24 mouse cellular contexts compared by ENCODE assay signal in the genomic region with DNA sequence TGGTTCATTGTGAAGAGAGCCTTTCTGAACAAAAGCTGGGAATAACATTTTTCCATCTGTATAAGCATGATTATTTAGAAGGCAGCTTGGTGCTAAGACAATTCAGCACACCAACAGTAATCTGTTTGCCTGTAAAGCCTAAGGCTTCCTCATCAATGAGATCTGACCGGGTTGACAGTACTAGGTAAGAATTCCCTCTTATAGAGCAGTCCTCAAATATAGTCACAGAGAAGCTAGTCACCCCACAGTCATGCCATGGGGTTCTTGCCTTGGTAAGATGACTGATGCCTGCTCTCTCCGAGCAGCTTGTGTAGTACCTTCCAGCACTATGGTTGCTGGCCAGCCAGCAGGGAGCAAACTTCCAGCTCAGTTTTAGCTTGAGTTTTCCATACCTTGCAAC.
DNase-seq lines count a peak whose midpoint lies in the region; ATAC-seq lines count a peak whose summit lies in the region.
"Had no signal": no experiment of that assay in that cellular context is flagged by ENCODE, and none has a peak within 500 bp of the region (broad histone marks: within the 10 kb centered on the region; RNA-seq: fewer than 3 reads in every experiment).

No protein-coding gene starts in this region.

- 74% methylated on average over 2 of the region's 2 CpGs for WGBS in liver, embryonic 11.5 days
- WGBS in liver, embryonic 13.5 days (ENCODE audit: insufficient replicate concordance), result 67% methylated on average over 2 of the region's 2 CpGs
- 61% methylated on average over 2 of the region's 2 CpGs for WGBS in liver, embryonic 16.5 days (ENCODE audit: insufficient replicate concordance)

- no peak for DNase-seq in liver, embryonic 11.5 days (ENCODE audit: low spot score)
- no peak for DNase-seq in liver
- no peak for DNase-seq in liver, embryonic 13.5 days
- DNase-seq in layer of hippocampus, adult 9-10 months (ENCODE audit: low spot score), result no peak
- DNase-seq in adrenal gland, postnatal 4 days (ENCODE audit: low spot score in 2 of 2), result no peak
- DNase-seq: adrenal gland, adult 8-10 months; adrenal gland, postnatal 25 days; cerebellum, adult 18-20 months; cerebellum, adult 9-10 months; cerebellum, postnatal 14 days; gastrocnemius, postnatal 25 days; heart, adult 2 months; heart, postnatal 14 days; heart, postnatal 4 days had no signal

- no peak overlapping the region for H3K4me3 ChIP-seq in liver, embryonic 11.5 days (ENCODE audit: low read depth, low read length)
- no peak overlapping the region for H3K4me3 ChIP-seq in liver, embryonic 13.5 days (replicated peaks)
- H3K4me3 ChIP-seq in liver, embryonic 16.5 days (ENCODE audit: low read depth, low read length), result no peak overlapping the region
- H3K4me3 ChIP-seq: forebrain, embryonic 12.5 days; forebrain, embryonic 15.5 days; heart, adult 2 months; heart, embryonic 10.5 days; heart, embryonic 13.5 days had no signal

- no peaks in the 10 kb centered on the region for H3K9me3 ChIP-seq in liver, embryonic 11.5 days (ENCODE audit: control insufficient read depth, low read length)
- H3K9me3 ChIP-seq in liver, embryonic 13.5 days (replicated peaks), result no peaks in the 10 kb centered on the region
- no peaks in the 10 kb centered on the region for H3K9me3 ChIP-seq in liver, embryonic 16.5 days (replicated peaks; ENCODE audit: control insufficient read depth, low read length)
- H3K9me3 ChIP-seq: forebrain, embryonic 12.5 days; forebrain, embryonic 15.5 days; G1E; heart, embryonic 10.5 days; heart, embryonic 13.5 days had no signal

- no peak overlapping the region for H3K9ac ChIP-seq in liver, embryonic 11.5 days (ENCODE audit: low read depth, low read length)
- no peak overlapping the region for H3K9ac ChIP-seq in liver, embryonic 13.5 days
- no peak overlapping the region for H3K9ac ChIP-seq in liver, embryonic 16.5 days (ENCODE audit: low read depth, low read length)
- H3K9ac ChIP-seq: forebrain, embryonic 12.5 days; forebrain, embryonic 15.5 days; heart, embryonic 13.5 days; hindbrain, embryonic 14.5 days had no signal

- peak; percentile 32; the same call in 1 of the 2 replicates for ATAC-seq in liver, embryonic 11.5 days (replicated peaks; ENCODE audit: low FRiP score)
- ATAC-seq in liver, embryonic 13.5 days (ENCODE audit: low read depth), result peak; percentile 54
- peak; percentile 39 for ATAC-seq in liver, embryonic 16.5 days (ENCODE audit: low read depth)
- ATAC-seq in inflammation-experienced regulatory T-cells, adult 6 months, result no peak
- ATAC-seq: forebrain, embryonic 15.5 days; hindbrain, postnatal 0 days had no signal

- no peaks in the 10 kb centered on the region for H3K36me3 ChIP-seq in liver, embryonic 11.5 days (ENCODE audit: control insufficient read depth, insufficient read depth, low read length)
- H3K36me3 ChIP-seq in liver, embryonic 13.5 days, result no peaks in the 10 kb centered on the region
- no peaks in the 10 kb centered on the region for H3K36me3 ChIP-seq in liver, embryonic 16.5 days (ENCODE audit: control insufficient read depth, insufficient read depth)
- H3K36me3 ChIP-seq: forebrain, embryonic 12.5 days; forebrain, embryonic 15.5 days; G1E; heart, embryonic 10.5 days; heart, embryonic 13.5 days had no signal

- no peaks in the 10 kb centered on the region for H3K27me3 ChIP-seq in liver, embryonic 11.5 days (replicated peaks; ENCODE audit: control insufficient read depth, insufficient read depth, low read length)
- no peaks in the 10 kb centered on the region for H3K27me3 ChIP-seq in liver, embryonic 13.5 days
- H3K27me3 ChIP-seq in liver, embryonic 16.5 days (ENCODE audit: control insufficient read depth, insufficient read depth, low read depth, low read length), result no peaks in the 10 kb centered on the region
- H3K27me3 ChIP-seq: CH12.LX; forebrain, embryonic 12.5 days; forebrain, embryonic 15.5 days; heart, embryonic 13.5 days had no signal

- H3K27ac ChIP-seq in liver, embryonic 11.5 days (ENCODE audit: low read depth, low read length), result no peak overlapping the region
- peak overlapping the region; percentile 50 for H3K27ac ChIP-seq in liver, embryonic 13.5 days
- H3K27ac ChIP-seq in liver, embryonic 16.5 days (ENCODE audit: low read length), result peak overlapping the region; percentile 34
- H3K27ac ChIP-seq: forebrain, embryonic 12.5 days; forebrain, embryonic 15.5 days; heart, adult 2 months; heart, embryonic 10.5 days; heart, embryonic 13.5 days; hindbrain, embryonic 14.5 days; hindbrain, postnatal 0 days had no signal

- no peak overlapping the region for H3K4me2 ChIP-seq in liver, embryonic 11.5 days
- peak overlapping the region; percentile 30 for H3K4me2 ChIP-seq in liver, embryonic 13.5 days
- H3K4me2 ChIP-seq in liver, embryonic 16.5 days (ENCODE audit: low read depth, low read length), result peak overlapping the region; percentile 14
- H3K4me2 ChIP-seq: forebrain, embryonic 12.5 days; forebrain, embryonic 15.5 days; heart, embryonic 13.5 days; hindbrain, embryonic 14.5 days had no signal

- H3K4me1 ChIP-seq in liver, embryonic 11.5 days (replicated peaks; ENCODE audit: control insufficient read depth, insufficient read depth, low read length), result no peaks in the 10 kb centered on the region
- peaks cover 17% of the 10 kb centered on the region for H3K4me1 ChIP-seq in liver, embryonic 13.5 days (replicated peaks)
- peaks cover 10% of the 10 kb centered on the region for H3K4me1 ChIP-seq in liver, embryonic 16.5 days (ENCODE audit: control insufficient read depth, low read depth, low read length)
- H3K4me1 ChIP-seq: forebrain, embryonic 12.5 days; forebrain, embryonic 15.5 days; heart, embryonic 10.5 days; heart, embryonic 13.5 days had no signal
